Mouse (Mus musculus): ENCODE measurements around the gene Slc12a8. TPM values are rescaled to one million over a fixed set of nuclear protein-coding genes. Genes with fewer than 3 reads are reported as not detected.

Slc12a8 gene
- polyA plus RNA-seq, 1 experiment: 5.9 TPM

GRCm38 (mm10) chr16:33595235-33595769, 78.2 kb downstream of the Slc12a8 start:
- Histone ChIP-seq H3K4me3 (ENCODE audit: low read depth, low read length) (no peak overlapping the region), H3K9ac (ENCODE audit: low read depth, poor library complexity, severe bottlenecking) (no peak overlapping the region), H3K36me3 (ENCODE audit: control insufficient read depth, insufficient read depth, low read length, poor library complexity, severe bottlenecking) (no peaks in the 10 kb centered on the region), H3K9me3 (replicated peaks; ENCODE audit: control insufficient read depth, insufficient read depth, low read length, poor library complexity, severe bottlenecking) (no peaks in the 10 kb centered on the region), H3K27ac (ENCODE audit: insufficient read depth, low read length) (no peak overlapping the region), H3K27me3 (ENCODE audit: control insufficient read depth, insufficient read depth, low read length, poor library complexity, severe bottlenecking) (no peaks in the 10 kb centered on the region), H3K4me1 (ENCODE audit: control insufficient read depth, insufficient read depth, low read length) (peaks cover 1% of the 10 kb centered on the region)
- TF ChIP-seq CTCF (IDR thresholded peaks at IDR 0.05; ENCODE audit: low read depth, low read length) (no peak), EP300 (IDR thresholded peaks at IDR 0.05; ENCODE audit: insufficient read depth, low read depth, low read length) (no peak), POLR2A (IDR thresholded peaks at IDR 0.05; ENCODE audit: insufficient read depth, low read length) (no peak)

- peaks cover 1% of the 10 kb centered on the region for H3K4me1 ChIP-seq (ENCODE audit: control insufficient read depth, insufficient read depth, low read length)
- H3K4me3 ChIP-seq (ENCODE audit: low read depth, low read length): no peak overlapping the region
Measured at GRCm38 (mm10) chr16:33596213-33596612, 79.1 kb downstream of the Slc12a8 start.

GRCm38 (mm10) chr16:33600216-33600615, 83.1 kb downstream of the Slc12a8 start:
- no peak overlapping the region for H3K9ac ChIP-seq (ENCODE audit: low read depth, poor library complexity, severe bottlenecking)
- TF ChIP-seq CTCF (IDR thresholded peaks at IDR 0.05; ENCODE audit: low read depth, low read length) (peak; percentile 55), EP300 (IDR thresholded peaks at IDR 0.05; ENCODE audit: insufficient read depth, low read depth, low read length) (no peak), POLR2A (IDR thresholded peaks at IDR 0.05; ENCODE audit: insufficient read depth, low read length) (no peak)

More at GRCm38 (mm10) chr16:33596213-33596612, 79.1 kb downstream of the Slc12a8 start:
- no peak overlapping the region for H3K27ac ChIP-seq (ENCODE audit: insufficient read depth, low read length)
- TF ChIP-seq CTCF (IDR thresholded peaks at IDR 0.05; ENCODE audit: low read depth, low read length) (no peak), POLR2A (IDR thresholded peaks at IDR 0.05; ENCODE audit: insufficient read depth, low read length) (no peak), EP300 (IDR thresholded peaks at IDR 0.05; ENCODE audit: insufficient read depth, low read depth, low read length) (no peak)
- no peaks in the 10 kb centered on the region for H3K9me3 ChIP-seq (replicated peaks; ENCODE audit: control insufficient read depth, insufficient read depth, low read length, poor library complexity, severe bottlenecking)
- no peaks in the 10 kb centered on the region for H3K27me3 ChIP-seq (ENCODE audit: control insufficient read depth, insufficient read depth, low read length, poor library complexity, severe bottlenecking)
- no peak overlapping the region for H3K9ac ChIP-seq (ENCODE audit: low read depth, poor library complexity, severe bottlenecking)
- H3K36me3 ChIP-seq (ENCODE audit: control insufficient read depth, insufficient read depth, low read length, poor library complexity, severe bottlenecking): no peaks in the 10 kb centered on the region

GRCm38 (mm10) chr16:33601299-33601698, 84.2 kb downstream of the Slc12a8 start:
- Histone ChIP-seq H3K27me3 (ENCODE audit: control insufficient read depth, insufficient read depth, low read length, poor library complexity, severe bottlenecking) (no peaks in the 10 kb centered on the region), H3K27ac (ENCODE audit: insufficient read depth, low read length) (no peak overlapping the region), H3K4me3 (ENCODE audit: low read depth, low read length) (no peak overlapping the region), H3K4me1 (ENCODE audit: control insufficient read depth, insufficient read depth, low read length) (no peaks in the 10 kb centered on the region), H3K36me3 (ENCODE audit: control insufficient read depth, insufficient read depth, low read length, poor library complexity, severe bottlenecking) (no peaks in the 10 kb centered on the region), H3K9ac (ENCODE audit: low read depth, poor library complexity, severe bottlenecking) (no peak overlapping the region), H3K9me3 (replicated peaks; ENCODE audit: control insufficient read depth, insufficient read depth, low read length, poor library complexity, severe bottlenecking) (no peaks in the 10 kb centered on the region)
- no peak for TF ChIP-seq CTCF (IDR thresholded peaks at IDR 0.05; ENCODE audit: low read depth, low read length)
- TF ChIP-seq EP300 (IDR thresholded peaks at IDR 0.05; ENCODE audit: insufficient read depth, low read depth, low read length): no peak
- no peak for TF ChIP-seq POLR2A (IDR thresholded peaks at IDR 0.05; ENCODE audit: insufficient read depth, low read length)

More at GRCm38 (mm10) chr16:33600216-33600615, 83.1 kb downstream of the Slc12a8 start:
- Histone ChIP-seq H3K4me3 (ENCODE audit: low read depth, low read length) (no peak overlapping the region), H3K27ac (ENCODE audit: insufficient read depth, low read length) (no peak overlapping the region), H3K9me3 (replicated peaks; ENCODE audit: control insufficient read depth, insufficient read depth, low read length, poor library complexity, severe bottlenecking) (no peaks in the 10 kb centered on the region), H3K27me3 (ENCODE audit: control insufficient read depth, insufficient read depth, low read length, poor library complexity, severe bottlenecking) (no peaks in the 10 kb centered on the region), H3K4me1 (ENCODE audit: control insufficient read depth, insufficient read depth, low read length) (no peaks in the 10 kb centered on the region), H3K36me3 (ENCODE audit: control insufficient read depth, insufficient read depth, low read length, poor library complexity, severe bottlenecking) (no peaks in the 10 kb centered on the region)

GRCm38 (mm10) chr16:33605647-33606596, 88.8 kb downstream of the Slc12a8 start:
- no peak for TF ChIP-seq POLR2A (IDR thresholded peaks at IDR 0.05; ENCODE audit: insufficient read depth, low read length)
- Histone ChIP-seq H3K4me1 (ENCODE audit: control insufficient read depth, insufficient read depth, low read length) (no peaks in the 10 kb centered on the region), H3K9ac (ENCODE audit: low read depth, poor library complexity, severe bottlenecking) (no peak overlapping the region), H3K27me3 (ENCODE audit: control insufficient read depth, insufficient read depth, low read length, poor library complexity, severe bottlenecking) (no peaks in the 10 kb centered on the region), H3K9me3 (replicated peaks; ENCODE audit: control insufficient read depth, insufficient read depth, low read length, poor library complexity, severe bottlenecking) (no peaks in the 10 kb centered on the region), H3K4me3 (ENCODE audit: low read depth, low read length) (no peak overlapping the region), H3K36me3 (ENCODE audit: control insufficient read depth, insufficient read depth, low read length, poor library complexity, severe bottlenecking) (no peaks in the 10 kb centered on the region), H3K27ac (ENCODE audit: insufficient read depth, low read length) (no peak overlapping the region)

All from ES-Bruce4 (cell line).